Mouse (Mus musculus) frontal cortex, postnatal 25 days (tissue): ENCODE results near the gene Gm49405.

Experiments
- DNase-seq, 2 experiments: peaks; one replicate each; pipeline ENCODE4 v3.0.0; 2022; ENCODE audit warnings: low spot score in 2 of 2

Gm49405 gene

GRCm38 (mm10) chr19:4051016-4051415, 50.6 kb downstream of the Gm49405 start:
- DNase-seq = no peak

GRCm38 (mm10) chr19:4051741-4052515, 51.5 kb downstream of the Gm49405 start:
- peak in 1 of 2 experiments; percentile 50 for DNase-seq

GRCm38 (mm10) chr19:4052516-4053030, 52.1 kb downstream of the Gm49405 start:
- DNase-seq = no peak

GRCm38 (mm10) chr19:4054613-4055012, 54.2 kb downstream of the Gm49405 start:
- DNase-seq = no peak
